ENCODE assay signal across 17 mouse cellular contexts in the genomic region with DNA sequence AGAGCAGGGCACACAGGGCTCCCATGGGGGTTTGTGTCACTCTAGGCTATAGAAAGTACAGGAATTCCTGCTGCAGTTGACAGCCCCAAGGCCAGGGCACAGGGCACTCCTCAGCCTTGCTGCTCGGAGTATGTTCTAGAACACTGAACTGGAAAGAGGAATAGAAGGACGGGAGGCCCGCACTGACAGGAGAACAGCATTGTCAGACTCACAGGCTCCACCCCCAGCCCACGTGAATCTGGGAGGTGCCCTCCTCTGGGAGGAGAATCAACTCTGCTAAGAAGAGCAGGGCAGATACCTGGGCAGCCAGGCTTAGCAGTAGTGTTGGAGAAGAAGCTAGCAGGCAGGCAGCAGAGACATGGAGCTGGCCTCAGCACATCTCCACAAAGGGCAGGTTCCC. TPM values are rescaled to one million over a fixed set of nuclear protein-coding genes. Genes with fewer than 3 reads are reported as not detected.
DNase-seq lines count a peak whose midpoint lies in the region; ATAC-seq and TF ChIP-seq lines count a peak whose summit lies in the region.
"Not testable (repeated sequence)": the region's sequence is repeated elsewhere in the genome, so short reads cannot be mapped to it uniquely, and the experiment has no call there.
"Had no signal": no experiment of that assay in that cellular context is flagged by ENCODE, and none has a peak within 500 bp of the region (broad histone marks: within the 10 kb centered on the region; RNA-seq: fewer than 3 reads in every experiment).

Gene Ceacam10, plus strand, starts transcription at position 289 of the 400 bp plus-strand sequence.

- not testable (repeated sequence) for TF ChIP-seq CTCF in heart, adult 2 months (IDR thresholded peaks at IDR 0.05); stomach, postnatal 0 days (IDR thresholded peaks at IDR 0.05; ENCODE audit: low read depth)

- intact Hi-C loops in heart, adult 2 months (cut with DNase I) = not testable (repeated sequence)

- H3K27me3 ChIP-seq in embryonic facial prominence, embryonic 15.5 days; heart, adult 2 months (ENCODE audit: control insufficient read depth, insufficient read depth, low read length); stomach, postnatal 0 days (ENCODE audit: control insufficient read depth, insufficient read depth, low read length): not testable (repeated sequence)

- H3K36me3 ChIP-seq in embryonic facial prominence, embryonic 15.5 days; heart, adult 2 months (ENCODE audit: control insufficient read depth, insufficient read depth, low read length); stomach, postnatal 0 days (ENCODE audit: control insufficient read depth, insufficient read depth, low read length): not testable (repeated sequence)

- 33% methylated on average over 4 of the region's 4 CpGs for WGBS in embryonic facial prominence, embryonic 15.5 days
- WGBS in heart, adult 2 months = 31% methylated on average over 4 of the region's 4 CpGs
- 15% methylated on average over 4 of the region's 4 CpGs for WGBS in large intestine, adult 2 months
- 34% methylated on average over 4 of the region's 4 CpGs for WGBS in stomach, postnatal 0 days

- DNase-seq in ES-CJ7 (ENCODE audit: low read depth, low spot score) = peak; percentile 28
- DNase-seq in ZHBTc4 (ENCODE audit: low read depth, low spot score) = peak; percentile 75
- peak in 1 of 2 experiments; percentile 22 for DNase-seq in heart, adult 2 months
- peak; percentile 31 for DNase-seq in large intestine, adult 2 months (ENCODE audit: low read depth, low spot score)
- peak; percentile 18 for DNase-seq in stomach, postnatal 0 days (ENCODE audit: low spot score)

- H3K27ac ChIP-seq in embryonic facial prominence, embryonic 15.5 days (replicated peaks); stomach, postnatal 0 days (replicated peaks): not testable (repeated sequence)
- H3K27ac ChIP-seq in heart, adult 2 months = peak within 1 kb of the TSS; percentile 45; the same call in 1 of the 2 replicates

- not testable (repeated sequence) for H3K9me3 ChIP-seq in embryonic facial prominence, embryonic 15.5 days (replicated peaks); stomach, postnatal 0 days (ENCODE audit: control insufficient read depth, low read length)

- ATAC-seq in embryonic facial prominence, embryonic 15.5 days (ENCODE audit: insufficient number of reproducible peaks, low FRiP score, low TSS enrichment, low read depth) = peak; percentile 47; the same call in 1 of the 2 replicates
- ATAC-seq in megakaryocyte-erythroid progenitor cell, adult 5-6 weeks (replicated peaks; ENCODE audit: low FRiP score, low TSS enrichment, poor library complexity, severe bottlenecking) = peak; percentile 30; the same call in 1 of the 2 replicates
- not testable (repeated sequence) for ATAC-seq in stomach, postnatal 0 days (ENCODE audit: low FRiP score, low TSS enrichment)

- H3K4me1 ChIP-seq in embryonic facial prominence, embryonic 15.5 days; heart, adult 2 months (ENCODE audit: control insufficient read depth, insufficient read depth, low read length); stomach, postnatal 0 days (replicated peaks; ENCODE audit: control insufficient read depth, insufficient read depth): not testable (repeated sequence)

- TF ChIP-seq EP300 in heart, adult 2 months (IDR thresholded peaks at IDR 0.05; ENCODE audit: insufficient read depth, low read depth, low read length); stomach, postnatal 0 days (optimal IDR thresholded peaks at IDR 0.05): not testable (repeated sequence)

- H3K9ac ChIP-seq in embryonic facial prominence, embryonic 15.5 days; heart, adult 2 months (ENCODE audit: low read depth, low read length); stomach, postnatal 0 days (ENCODE audit: low read length): not testable (repeated sequence)

- H3K4me2 ChIP-seq in embryonic facial prominence, embryonic 15.5 days (replicated peaks); stomach, postnatal 0 days (replicated peaks; ENCODE audit: low read depth): not testable (repeated sequence)

- H3K4me3 ChIP-seq in embryonic facial prominence, embryonic 15.5 days (replicated peaks); heart, adult 2 months; stomach, postnatal 0 days (ENCODE audit: low read depth, low read length): not testable (repeated sequence)

- H3K79me2 ChIP-seq in heart, adult 2 months (replicated peaks; ENCODE audit: control insufficient read depth, insufficient read depth, low read length) = not testable (repeated sequence)

- TF ChIP-seq POLR2A in heart, adult 2 months (IDR thresholded peaks at IDR 0.05; ENCODE audit: insufficient read depth, low read depth, low read length) = not testable (repeated sequence)

RNA-seq across cellular contexts. Expression of gene Ceacam10, which starts in this region (rescaled TPM):
- polyA plus RNA-seq in embryonic facial prominence, embryonic 15.5 days (2015; fragmentation: Nextera tagmentation; extraction: Ambion mirVana) = 0.35 TPM in 2 replicates
- not detected for total RNA-seq in heart, adult 2 months (2021)
- polyA plus RNA-seq in heart, adult 2 months (2012; rRNA removed) = not detected in 2 replicates
- polyA plus RNA-seq in large intestine, adult 2 months (2012; rRNA removed) = 23.2 and 28.2 TPM in 2 replicates
- not detected in 2 replicates for total RNA-seq in megakaryocyte-erythroid progenitor cell, adult 5-6 weeks (2014; fragmentation: Nextera tagmentation)
- 6.4 TPM in 1 of 2 replicates, not detected in the other for total RNA-seq in megakaryocyte-erythroid progenitor cell, adult 5-6 weeks (2017)
- polyA plus RNA-seq in stomach, postnatal 0 days (2015; fragmentation: Nextera tagmentation; extraction: Ambion mirVana) = 2.3 and 2.7 TPM in 2 replicates
- total RNA-seq: gastrocnemius, adult 8-10 months; gastrocnemius, postnatal 36 days; heart, adult 8-10 months; heart, postnatal 25 days had no signal
- polyA plus RNA-seq: embryonic facial prominence, embryonic 10.5 days; erythroblast, embryonic 14.5 days; forebrain, embryonic 10.5 days; forebrain, embryonic 14.5 days; heart, embryonic 12.5 days; hindbrain, embryonic 11.5 days had no signal

Comparison
In these comparisons a context has a peak if more than half of its experiments do, and no peak if none do; other contexts are left out.
1. Peak in ATAC-seq in embryonic facial prominence, embryonic 15.5 days; RNA of the gene not detected or under 1 TPM.